Mouse (Mus musculus) cortical plate, adult 2 months (tissue): ENCODE data around the gene Ifrd1.

Experiments
- CTCF ChIP-seq: fragments of 200-500 bp; IDR thresholded peaks from 2 replicates; pipeline ENCODE4 v1.5.1; 2011; ENCODE audit warnings: mild to moderate bottlenecking, control low read depth, low read length; ENCODE audit not compliant: insufficient read depth; ENCODE audit errors: extremely low read depth
- POLR2A ChIP-seq: fragments of 200-500 bp; IDR thresholded peaks from 2 replicates; pipeline ENCODE4 v1.6.1; 2011; ENCODE audit warnings: mild to moderate bottlenecking, low read length, control low read depth; ENCODE audit not compliant: insufficient read depth; ENCODE audit errors: extremely low read depth

GRCm38 (mm10) chr12:40154188-40154587 is 94.1 kb downstream of the Ifrd1 start:
- TF ChIP-seq POLR2A (no peak), CTCF (no peak)
